Comparison of ENCODE assay signal across 8 mouse cellular contexts in the genomic region with DNA sequence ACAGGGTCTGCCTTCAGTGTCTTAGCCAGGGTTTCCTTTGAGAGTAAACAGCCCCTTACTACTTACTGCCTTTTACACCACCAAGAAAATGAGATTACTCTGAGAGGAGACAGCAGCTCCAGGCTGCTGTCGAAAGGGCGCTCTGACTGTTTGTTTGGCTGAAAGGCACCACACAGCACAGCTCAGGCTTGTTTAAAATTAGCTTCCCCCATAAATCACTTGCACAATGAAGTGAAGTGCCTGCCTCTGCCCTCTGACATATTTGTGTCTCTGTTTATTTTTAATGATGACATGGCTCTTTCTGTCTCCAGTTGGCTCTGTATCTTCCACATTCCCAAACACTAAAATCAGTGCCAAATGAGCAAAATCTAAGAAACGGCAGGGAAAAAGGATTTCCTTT.
A peak's percentile ranks its signal among the peaks of the same experiment; 100 is the strongest.
DNase-seq lines count a peak whose midpoint lies in the region; ATAC-seq lines count a peak whose summit lies in the region.

No protein-coding gene starts in this region.

- no peak overlapping the region for H3K4me3 ChIP-seq in limb, embryonic 15.5 days

- no peaks in the 10 kb centered on the region for H3K27me3 ChIP-seq in limb, embryonic 15.5 days

- no peak for ATAC-seq in limb, embryonic 15.5 days (ENCODE audit: insufficient number of reproducible peaks, low FRiP score, low TSS enrichment, low read depth)
- ATAC-seq in monocyte, adult 5-6 weeks (replicated peaks; ENCODE audit: insufficient number of reproducible peaks, low FRiP score, low TSS enrichment, poor library complexity, severe bottlenecking) = no peak

- no peaks in the 10 kb centered on the region for H3K36me3 ChIP-seq in limb, embryonic 15.5 days

- H3K4me2 ChIP-seq in limb, embryonic 15.5 days = no peak overlapping the region

- no peak overlapping the region for H3K9ac ChIP-seq in limb, embryonic 15.5 days

- no peaks in the 10 kb centered on the region for H3K9me3 ChIP-seq in limb, embryonic 15.5 days

- no peaks in the 10 kb centered on the region; the same call in 1 of the 2 replicates for H3K4me1 ChIP-seq in limb, embryonic 15.5 days

- DNase-seq in adrenal gland, adult 2 months = peak; percentile 57
- DNase-seq in adrenal gland, adult 18-20 months (ENCODE audit: low spot score in 2 of 2) = no peak
- peak; percentile 19 for DNase-seq in ovary, adult 18-20 months (ENCODE audit: low spot score)
- no peak for DNase-seq in ovary, postnatal 14 days (ENCODE audit: low spot score)
- peak; percentile 45 for DNase-seq in yolk sac, embryonic 10.5 days (ENCODE audit: low spot score)
- DNase-seq in layer of hippocampus, adult 11-12 months (ENCODE audit: low spot score) = no peak

- WGBS in limb, embryonic 15.5 days = 29% methylated on average over 3 of the region's 3 CpGs

- H3K27ac ChIP-seq in limb, embryonic 15.5 days = peak overlapping the region; percentile 28; the same call in 1 of the 2 replicates

Comparison
In these comparisons a context has a peak if more than half of its experiments do, and no peak if none do; other contexts are left out.
1. DNase-seq: peak in adrenal gland, adult 2 months (single experiment), ovary, adult 18-20 months (single experiment) and yolk sac, embryonic 10.5 days (single experiment); none in adrenal gland, adult 18-20 months (0 of 2), ovary, postnatal 14 days (single experiment) and layer of hippocampus, adult 11-12 months (single experiment).